Mouse (Mus musculus) monocyte, adult 2 months (primary cell): ENCODE measurements around the gene Gimap3.

ENCODE experiments used
- DNase-seq, 2 experiments: peaks; one replicate each; pipeline ENCODE4 v3.0.0; 2022; ENCODE audit warnings: low spot score in 2 of 2, low read depth in 1 of 2

Gene Gimap3

GRCm38 (mm10) chr6:48742422-48743351 lies 28.0 kb downstream of the Gimap3 start:
- DNase-seq, result no peak

GRCm38 (mm10) chr6:48741711-48742206 lies 28.9 kb downstream of the Gimap3 start:
- DNase-seq, result no peak

- no peak for DNase-seq
Measured at GRCm38 (mm10) chr6:48741273-48741672, 29.4 kb downstream of the Gimap3 start.

GRCm38 (mm10) chr6:48740501-48741169 lies 30.0 kb downstream of the Gimap3 start:
- no peak for DNase-seq

- no peak for DNase-seq
Measured at GRCm38 (mm10) chr6:48739780-48740055, 30.9 kb downstream of the Gimap3 start.

GRCm38 (mm10) chr6:48738961-48739779 lies 31.5 kb downstream of the Gimap3 start, which contains the start of gene Gimap1:
TSS of gene Gimap1 (plus strand) at chr6:48739054.
- DNase-seq, result no peak

- DNase-seq, result no peak
Measured at GRCm38 (mm10) chr6:48737688-48738087, 33.0 kb downstream of the Gimap3 start.

GRCm38 (mm10) chr6:48737053-48737452 lies 33.6 kb downstream of the Gimap3 start:
- DNase-seq, result no peak

GRCm38 (mm10) chr6:48733660-48734059 lies 37.0 kb downstream of the Gimap3 start:
- no peak for DNase-seq

GRCm38 (mm10) chr6:48732864-48733304 lies 37.8 kb downstream of the Gimap3 start:
- no peak for DNase-seq

- no peak for DNase-seq
Measured at GRCm38 (mm10) chr6:48727761-48728160, 42.9 kb downstream of the Gimap3 start.

- no peak for DNase-seq
Measured at GRCm38 (mm10) chr6:48725476-48725875, 45.2 kb downstream of the Gimap3 start.

GRCm38 (mm10) chr6:48723468-48723867 lies 47.2 kb downstream of the Gimap3 start:
- no peak for DNase-seq

- DNase-seq, result no peak
Measured at GRCm38 (mm10) chr6:48720326-48720725, 50.3 kb downstream of the Gimap3 start.

GRCm38 (mm10) chr6:48718455-48718854 lies 52.2 kb downstream of the Gimap3 start, which contains the start of the genes Gm28053 and Gimap7:
TSS of gene Gm28053 (plus strand) at chr6:48718607.
TSS of gene Gimap7 (plus strand) at chr6:48718621.
- no peak for DNase-seq
